In the genomic region with DNA sequence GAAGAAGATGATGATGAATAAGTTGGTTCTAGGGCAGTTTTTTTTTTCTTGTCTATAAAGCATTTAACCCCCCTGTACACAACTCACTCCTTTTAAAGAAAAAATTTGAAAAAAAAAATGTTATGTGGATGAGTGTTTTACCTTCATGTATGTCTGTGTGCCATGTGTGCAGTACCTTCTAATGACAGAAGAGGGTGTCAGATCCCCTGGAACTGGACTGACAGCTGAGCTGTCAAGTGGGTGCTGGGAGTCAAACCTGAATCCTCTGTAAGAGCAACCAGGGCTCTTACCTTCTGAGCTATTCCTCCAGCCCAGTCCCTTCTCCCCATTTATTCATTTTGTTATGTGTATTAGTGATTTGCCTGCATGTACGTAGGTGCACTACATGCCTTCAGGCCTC, we compare ENCODE assay signal across 19 mouse cellular contexts. TPM values are rescaled to one million over a fixed set of nuclear protein-coding genes. Genes with fewer than 3 reads are reported as not detected.
"Had no signal": no experiment of that assay in that cellular context is flagged by ENCODE, and none has a peak within 500 bp of the region (broad histone marks: within the 10 kb centered on the region; RNA-seq: fewer than 3 reads in every experiment).

No protein-coding gene starts in this region.

- H3K9ac ChIP-seq: liver, embryonic 13.5 days; midbrain, embryonic 12.5 days had no signal

- DNase-seq: kidney, adult 8-10 months; kidney, postnatal 25 days; liver, embryonic 13.5 days; lung, adult 2 months; lung, postnatal 36 days; right cerebral cortex, postnatal 25 days; thymus, postnatal 36 days had no signal

- H3K4me2 ChIP-seq: liver, embryonic 13.5 days; midbrain, embryonic 12.5 days had no signal

- H3K9me3 ChIP-seq: limb, embryonic 10.5 days; liver, embryonic 13.5 days; midbrain, embryonic 12.5 days had no signal

- H3K27me3 ChIP-seq: liver, embryonic 13.5 days; midbrain, embryonic 12.5 days had no signal

- H3K4me3 ChIP-seq: limb, embryonic 10.5 days; liver, embryonic 13.5 days; midbrain, embryonic 12.5 days had no signal

- H3K4me1 ChIP-seq: limb, embryonic 10.5 days; midbrain, embryonic 12.5 days had no signal

- H3K27ac ChIP-seq: limb, embryonic 10.5 days; liver, embryonic 13.5 days; midbrain, embryonic 12.5 days had no signal

- H3K36me3 ChIP-seq: limb, embryonic 10.5 days; liver, embryonic 13.5 days; midbrain, embryonic 12.5 days had no signal

- ATAC-seq: lung, postnatal 0 days; midbrain, embryonic 16.5 days had no signal

RNA-seq across cellular contexts. Expression of a gene that starts 28.5 kb away (rescaled TPM):
- total RNA-seq: layer of hippocampus, postnatal 14 days; left cerebral cortex, adult 18-20 months; left cerebral cortex, postnatal 14 days had no signal
- polyA plus RNA-seq: kidney, embryonic 16.5 days; limb, embryonic 10.5 days; limb, embryonic 14.5 days; lung, adult 2 months; lung, postnatal 0 days; midbrain, embryonic 12.5 days; midbrain, embryonic 16.5 days; neural tube, embryonic 14.5 days; small intestine, adult 2 months; stomach, embryonic 16.5 days had no signal
